Mouse (Mus musculus): ENCODE results near the gene Ift88. TPM values are rescaled to one million over a fixed set of nuclear protein-coding genes. Genes with fewer than 3 reads are reported as not detected.

Gene Ift88
- total and polyA plus RNA-seq, 2 experiments from 2014 or later = 17.5 to 22.0 TPM

DNA sequence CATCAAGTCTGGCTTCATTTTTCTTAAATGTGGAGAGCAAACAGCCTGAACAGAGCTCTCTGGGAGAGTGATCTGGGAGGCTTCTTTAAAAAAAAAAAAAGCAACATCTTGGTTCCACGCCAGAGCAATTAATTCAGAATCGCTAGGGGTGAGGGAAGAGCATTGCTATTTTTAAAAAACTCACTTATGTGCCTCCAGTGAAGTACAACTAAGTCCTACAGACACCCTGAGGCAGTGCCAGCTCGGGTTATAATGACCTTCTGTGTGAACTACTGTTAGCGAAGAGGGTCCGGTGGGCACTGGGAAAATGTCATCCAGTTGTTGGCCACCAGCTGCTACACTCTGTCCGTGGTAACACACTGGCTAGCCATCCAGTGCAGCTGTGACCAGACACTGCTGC lies 111.8 kb downstream of the Ift88 start:
- 45% methylated on average over 6 of the region's 6 CpGs for WGBS
- Histone ChIP-seq H3K9ac (replicated peaks; ENCODE audit: low read length, poor library complexity, severe bottlenecking) (no peak overlapping the region), H3K4me2 (ENCODE audit: low read depth, low read length, poor library complexity, severe bottlenecking) (no peak overlapping the region), H3K27ac (ENCODE audit: low read depth, low read length) (no peak overlapping the region), H3K4me3 (ENCODE audit: low read depth, low read length) (no peak overlapping the region), H3K27me3 (ENCODE audit: insufficient read depth, low read length) (no peaks in the 10 kb centered on the region), H3K9me3 (ENCODE audit: low read length) (no peaks in the 10 kb centered on the region), H3K36me3 (ENCODE audit: insufficient read depth, low read length) (peaks cover 4% of the 10 kb centered on the region; the same call in 1 of the 2 replicates), H3K4me1 (ENCODE audit: insufficient read depth, low read length) (peaks cover 15% of the 10 kb centered on the region; the same call in 1 of the 2 replicates)
- peak; percentile 65 for DNase-seq (ENCODE audit: low spot score)
- no peak for TF ChIP-seq CTCF (IDR thresholded peaks at IDR 0.05)
- no peak for ATAC-seq (ENCODE audit: low FRiP score)

DNA sequence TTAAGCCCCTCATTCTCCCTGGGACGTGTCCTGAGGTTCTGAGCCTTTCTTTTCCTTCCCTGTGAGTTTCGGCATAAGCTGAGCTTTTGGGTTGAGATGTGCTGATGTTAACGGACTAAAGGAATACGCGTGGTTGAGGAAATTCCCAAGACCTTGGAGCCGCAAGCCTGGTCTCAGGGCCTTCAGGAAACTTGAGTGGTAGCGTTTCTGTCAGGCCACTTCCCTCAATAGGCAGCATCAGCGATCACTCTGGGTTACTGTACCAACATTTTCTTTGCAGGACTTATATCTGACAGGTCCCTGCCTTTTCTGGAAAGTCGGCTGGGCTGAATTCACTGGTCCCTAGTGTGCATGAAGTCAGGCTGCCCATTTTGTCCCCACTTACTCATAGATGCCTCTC lies 113.0 kb downstream of the Ift88 start:
- Histone ChIP-seq H3K27ac (ENCODE audit: low read depth, low read length) (no peak overlapping the region), H3K27me3 (ENCODE audit: insufficient read depth, low read length) (no peaks in the 10 kb centered on the region), H3K4me3 (ENCODE audit: low read depth, low read length) (no peak overlapping the region), H3K9ac (replicated peaks; ENCODE audit: low read length, poor library complexity, severe bottlenecking) (no peak overlapping the region), H3K36me3 (ENCODE audit: insufficient read depth, low read length) (no peaks in the 10 kb centered on the region), H3K4me1 (ENCODE audit: insufficient read depth, low read length) (peaks cover 15% of the 10 kb centered on the region; the same call in 1 of the 2 replicates), H3K9me3 (ENCODE audit: low read length) (no peaks in the 10 kb centered on the region), H3K4me2 (ENCODE audit: low read depth, low read length, poor library complexity, severe bottlenecking) (no peak overlapping the region)
- TF ChIP-seq CTCF (IDR thresholded peaks at IDR 0.05) = no peak
- DNase-seq (ENCODE audit: low spot score) = no peak
- WGBS = 33% methylated on average over 9 of the region's 9 CpGs
- no peak for ATAC-seq (ENCODE audit: low FRiP score)

DNA sequence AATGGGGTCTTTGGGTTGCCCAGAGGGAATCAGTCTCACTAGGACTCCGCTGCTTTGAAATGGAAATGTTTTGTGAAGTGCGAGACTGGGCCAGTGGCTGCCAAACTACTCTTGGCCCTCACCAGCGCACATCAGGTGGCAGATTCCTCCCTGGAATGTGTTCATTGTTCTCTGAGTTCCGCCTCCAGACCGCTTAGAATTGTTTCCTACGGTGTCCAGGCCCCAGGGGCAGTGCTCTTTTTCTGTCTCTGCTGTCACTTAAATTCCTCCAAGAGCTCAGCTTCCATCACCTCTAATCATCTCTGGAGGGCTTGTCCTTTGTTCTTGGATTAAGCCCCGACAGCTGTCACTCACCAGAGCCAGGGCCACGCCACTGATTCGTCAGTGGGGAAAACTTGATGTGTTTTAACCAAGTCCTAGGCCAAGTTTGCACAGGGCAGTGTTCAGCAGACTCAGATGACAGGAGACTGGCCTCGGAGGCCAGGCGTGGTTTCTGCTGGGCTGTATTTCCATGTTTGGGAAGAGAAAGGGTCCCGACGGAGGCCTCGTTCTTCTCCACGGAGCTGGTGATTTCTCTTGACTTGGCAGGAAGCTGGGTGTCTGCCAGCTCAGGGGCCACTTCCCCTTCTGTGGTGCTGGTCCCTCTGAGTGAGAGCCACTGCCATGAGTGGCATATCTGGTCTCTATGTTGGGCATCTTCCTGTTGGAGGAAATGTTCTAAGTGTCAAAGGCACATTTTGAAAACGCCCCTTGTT lies 113.6 kb downstream of the Ift88 start:
- Histone ChIP-seq H3K4me1 (ENCODE audit: insufficient read depth, low read length) (peaks cover 15% of the 10 kb centered on the region; the same call in 1 of the 2 replicates), H3K4me3 (ENCODE audit: low read depth, low read length) (no peak overlapping the region), H3K27me3 (ENCODE audit: insufficient read depth, low read length) (no peaks in the 10 kb centered on the region), H3K9me3 (ENCODE audit: low read length) (no peaks in the 10 kb centered on the region), H3K36me3 (ENCODE audit: insufficient read depth, low read length) (0 out of 2 replicates have a peak, but pooled peaks cover 2% of the 10 kb centered on the region), H3K4me2 (ENCODE audit: low read depth, low read length, poor library complexity, severe bottlenecking) (no peak overlapping the region; the same call in 1 of the 2 replicates), H3K9ac (replicated peaks; ENCODE audit: low read length, poor library complexity, severe bottlenecking) (no peak overlapping the region; the same call in 1 of the 2 replicates), H3K27ac (ENCODE audit: low read depth, low read length) (no peak overlapping the region)
- WGBS = 17% methylated on average over 16 of the region's 16 CpGs
- DNase-seq (ENCODE audit: low spot score) = peak; percentile 33
- no peak for ATAC-seq (ENCODE audit: low FRiP score)
- no peak for TF ChIP-seq CTCF (IDR thresholded peaks at IDR 0.05)

DNA sequence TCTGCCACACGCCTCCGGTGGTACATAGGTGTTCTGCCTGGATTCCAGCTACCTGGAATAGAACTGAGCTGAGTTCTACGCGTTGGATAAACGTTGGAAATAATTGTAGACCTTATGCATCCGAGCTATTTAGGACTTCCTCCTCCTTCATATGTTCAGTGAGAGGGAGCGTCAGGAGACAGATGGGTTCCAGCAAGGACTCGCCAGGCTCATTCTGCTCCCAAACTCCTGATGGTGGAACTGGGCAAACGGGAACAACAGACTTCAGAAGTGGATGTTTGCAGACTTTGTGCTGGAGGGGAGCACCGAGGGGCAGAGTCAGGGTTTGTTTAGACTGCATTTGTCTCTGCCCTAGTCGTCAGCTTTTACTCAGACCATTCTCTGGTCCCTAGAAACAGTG lies 116.8 kb downstream of the Ift88 start:
- Histone ChIP-seq H3K4me1 (ENCODE audit: insufficient read depth, low read length) (peaks cover 5% of the 10 kb centered on the region; the same call in 1 of the 2 replicates), H3K4me2 (ENCODE audit: low read depth, low read length, poor library complexity, severe bottlenecking) (no peak overlapping the region), H3K9me3 (ENCODE audit: low read length) (no peaks in the 10 kb centered on the region), H3K27ac (ENCODE audit: low read depth, low read length) (no peak overlapping the region), H3K27me3 (ENCODE audit: insufficient read depth, low read length) (no peaks in the 10 kb centered on the region), H3K9ac (replicated peaks; ENCODE audit: low read length, poor library complexity, severe bottlenecking) (no peak overlapping the region), H3K36me3 (ENCODE audit: insufficient read depth, low read length) (peaks cover 12% of the 10 kb centered on the region), H3K4me3 (ENCODE audit: low read depth, low read length) (no peak overlapping the region)
- TF ChIP-seq CTCF (IDR thresholded peaks at IDR 0.05) = no peak
- DNase-seq (ENCODE audit: low spot score) = no peak
- WGBS = 88% methylated on average over 11 of the region's 11 CpGs
- no peak for ATAC-seq (ENCODE audit: low FRiP score)

DNA sequence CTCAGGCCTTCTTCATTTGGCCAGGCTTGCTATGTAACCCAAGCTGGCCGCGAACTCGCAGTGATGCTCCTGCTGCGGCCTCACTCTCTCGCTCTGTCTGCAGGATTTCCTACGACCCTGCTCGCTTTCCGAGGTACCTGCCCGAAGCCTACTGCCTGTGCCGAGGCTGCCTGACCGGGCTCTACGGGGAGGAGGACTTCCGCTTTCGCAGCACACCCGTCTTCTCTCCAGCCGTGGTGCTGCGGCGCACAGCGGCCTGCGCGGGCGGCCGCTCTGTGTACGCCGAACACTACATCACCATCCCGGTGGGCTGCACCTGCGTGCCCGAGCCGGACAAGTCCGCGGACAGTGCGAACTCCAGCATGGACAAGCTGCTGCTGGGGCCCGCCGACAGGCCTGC lies 118.4 kb downstream of the Ift88 start:
- no peak for ATAC-seq (ENCODE audit: low FRiP score)
- H3K4me1 ChIP-seq (ENCODE audit: insufficient read depth, low read length) = peaks cover 5% of the 10 kb centered on the region; the same call in 1 of the 2 replicates

DNA sequence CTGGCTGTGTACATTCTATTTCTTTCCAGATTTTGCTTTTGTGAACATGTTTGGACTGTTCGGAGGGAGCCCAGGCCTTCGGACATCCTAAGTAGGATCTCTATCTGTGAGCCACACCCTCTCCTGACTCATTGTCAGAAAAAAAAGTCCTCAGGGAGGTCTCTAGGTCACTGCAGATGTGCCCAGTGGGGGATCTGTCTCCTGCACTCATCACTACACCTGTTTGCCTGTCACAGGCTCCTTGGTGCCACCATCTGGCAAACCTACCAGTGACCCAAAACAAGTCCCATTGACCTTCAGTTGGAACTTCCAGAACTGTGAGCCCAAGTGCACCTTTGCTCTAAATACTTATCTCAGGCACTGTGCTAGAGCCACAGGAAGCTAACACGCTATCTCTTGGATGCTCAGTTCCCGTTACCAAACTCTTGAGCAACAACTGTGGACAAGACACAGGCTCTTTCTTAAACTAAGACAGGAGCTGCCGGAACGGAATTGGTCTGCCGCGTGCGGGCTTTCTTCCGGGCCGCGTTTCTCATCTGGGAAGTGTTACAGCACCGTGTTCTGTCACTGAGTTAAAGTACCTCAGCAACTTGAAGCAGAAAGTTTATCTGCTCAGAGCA lies 119.7 kb downstream of the Ift88 start:
- DNase-seq (ENCODE audit: low spot score) = no peak
- no peak for ATAC-seq (ENCODE audit: low FRiP score)
- Histone ChIP-seq H3K4me1 (ENCODE audit: insufficient read depth, low read length) (no peaks in the 10 kb centered on the region), H3K27ac (ENCODE audit: low read depth, low read length) (no peak overlapping the region), H3K4me3 (ENCODE audit: low read depth, low read length) (no peak overlapping the region), H3K9ac (replicated peaks; ENCODE audit: low read length, poor library complexity, severe bottlenecking) (no peak overlapping the region), H3K4me2 (ENCODE audit: low read depth, low read length, poor library complexity, severe bottlenecking) (no peak overlapping the region), H3K9me3 (ENCODE audit: low read length) (no peaks in the 10 kb centered on the region), H3K27me3 (ENCODE audit: insufficient read depth, low read length) (no peaks in the 10 kb centered on the region), H3K36me3 (ENCODE audit: insufficient read depth, low read length) (peaks cover 12% of the 10 kb centered on the region)
- 93% methylated on average over 13 of the region's 13 CpGs for WGBS
- no peak for TF ChIP-seq CTCF (IDR thresholded peaks at IDR 0.05)

More for the DNA sequence above, 118.4 kb downstream of the Ift88 start:
- 50% methylated on average over 34 of the region's 34 CpGs for WGBS
- Histone ChIP-seq H3K9ac (replicated peaks; ENCODE audit: low read length, poor library complexity, severe bottlenecking) (no peak overlapping the region), H3K27ac (ENCODE audit: low read depth, low read length) (no peak overlapping the region), H3K4me2 (ENCODE audit: low read depth, low read length, poor library complexity, severe bottlenecking) (no peak overlapping the region), H3K9me3 (ENCODE audit: low read length) (no peaks in the 10 kb centered on the region), H3K4me3 (ENCODE audit: low read depth, low read length) (no peak overlapping the region), H3K27me3 (ENCODE audit: insufficient read depth, low read length) (no peaks in the 10 kb centered on the region), H3K36me3 (ENCODE audit: insufficient read depth, low read length) (peaks cover 12% of the 10 kb centered on the region)
- DNase-seq (ENCODE audit: low spot score) = no peak
- no peak for TF ChIP-seq CTCF (IDR thresholded peaks at IDR 0.05)
